Comparison of ENCODE assay signal across 8 mouse cellular contexts in the genomic region with DNA sequence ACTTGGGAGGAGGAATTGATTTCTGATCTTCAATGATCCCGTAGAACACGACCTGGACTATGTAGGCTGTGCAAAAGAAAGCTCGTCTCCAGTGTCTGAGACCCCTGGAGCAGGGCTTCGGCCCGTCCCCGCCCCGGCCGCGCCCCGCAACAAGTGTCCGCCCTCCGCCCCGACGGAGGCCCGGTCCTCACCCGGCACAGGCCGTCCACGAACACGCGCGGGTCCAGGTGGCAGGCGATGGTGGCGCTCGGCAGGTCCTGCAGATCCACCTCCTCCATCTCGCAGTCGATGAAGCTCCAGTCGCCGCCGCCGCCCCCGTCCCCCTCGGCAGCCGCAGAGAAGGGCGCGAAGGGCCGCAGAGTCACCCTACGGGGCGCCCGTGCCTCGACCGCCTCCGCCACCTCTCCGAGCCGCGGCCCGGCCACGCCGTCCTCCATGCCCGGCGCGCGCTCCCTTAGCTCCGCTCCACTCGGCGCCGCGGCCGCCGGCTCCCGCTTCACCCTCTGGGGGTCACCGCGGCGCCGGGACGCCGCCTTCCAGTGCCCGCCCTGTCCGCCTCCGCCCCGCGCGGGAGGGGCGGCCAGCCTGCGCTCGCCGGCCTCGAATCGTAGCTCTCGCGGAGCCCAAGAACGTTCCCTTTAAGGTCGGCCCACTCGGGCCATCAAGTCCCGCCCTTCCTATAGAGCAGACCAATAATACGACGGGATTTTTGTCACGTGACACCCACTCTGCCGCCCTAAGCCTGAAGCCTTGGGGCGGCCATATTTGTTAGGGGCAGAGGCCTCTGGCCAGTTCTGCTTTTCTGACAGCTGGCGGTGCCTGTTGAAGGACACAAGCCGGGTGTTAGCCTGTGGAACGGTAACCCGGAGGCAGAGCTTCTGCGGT. TPM values are rescaled to one million over a fixed set of nuclear protein-coding genes. Genes with fewer than 3 reads are reported as not detected.
DNase-seq lines count a peak whose midpoint lies in the region; ATAC-seq lines count a peak whose summit lies in the region.

No protein-coding gene starts in this region.

- peak overlapping the region; percentile 86 for H3K9ac ChIP-seq in hindbrain, embryonic 12.5 days

- no peaks in the 10 kb centered on the region for H3K36me3 ChIP-seq in hindbrain, embryonic 12.5 days

- H3K27me3 ChIP-seq in hindbrain, embryonic 12.5 days = no peaks in the 10 kb centered on the region; the same call in 1 of the 2 replicates

- H3K9me3 ChIP-seq in hindbrain, embryonic 12.5 days (replicated peaks) = no peaks in the 10 kb centered on the region

- peak; percentile 99 for ATAC-seq in hindbrain, embryonic 12.5 days (ENCODE audit: low FRiP score)

- peak overlapping the region; percentile 69 for H3K27ac ChIP-seq in hindbrain, embryonic 12.5 days

- peak overlapping the region; percentile 85 for H3K4me3 ChIP-seq in hindbrain, embryonic 12.5 days

- peaks cover 14% of the 10 kb centered on the region for H3K4me1 ChIP-seq in hindbrain, embryonic 12.5 days

- WGBS in hindbrain, embryonic 12.5 days = under 1% methylated on average over 77 of the region's 94 CpGs

- H3K4me2 ChIP-seq in hindbrain, embryonic 12.5 days (replicated peaks) = peak overlapping the region; percentile 79

- DNase-seq in NIH3T3 (ENCODE audit: low read depth) = peak; percentile 97
- peak; percentile 98 for DNase-seq in cerebellum, postnatal 10 days
- DNase-seq in frontal cortex, postnatal 10 days (ENCODE audit: low spot score in 2 of 2) = peak; percentile 96 to 97
- DNase-seq in layer of hippocampus, postnatal 14 days (ENCODE audit: low spot score in 2 of 2) = peak; percentile 97 to 98
- peak; percentile 96 for DNase-seq in lung, postnatal 14 days
- peak; percentile 99 for DNase-seq in retina, adult 2 months (ENCODE audit: low read depth, low spot score)
- DNase-seq in thymus, postnatal 36 days = peak; percentile 93 to 96

RNA-seq across cellular contexts. Expression of a gene that starts 4.8 kb away (rescaled TPM):
- 44.5 and 47.2 TPM in 2 replicates for polyA plus RNA-seq in hindbrain, embryonic 12.5 days (2016; fragmentation: Nextera tagmentation; extraction: Ambion mirVana)
- 10 to 100 TPM; 39.5 to 40.3 TPM for total RNA-seq in layer of hippocampus, postnatal 14 days (2021)

RNA-seq across cellular contexts. Expression of a gene that starts 19.7 kb away (rescaled TPM):
- 13.2 and 15.3 TPM in 2 replicates for polyA plus RNA-seq in hindbrain, embryonic 12.5 days (2016; fragmentation: Nextera tagmentation; extraction: Ambion mirVana)
- 10 to 100 TPM in 1 of 2 experiments, 1 to 10 TPM in 1; 2.1 to 15.4 TPM for total RNA-seq in layer of hippocampus, postnatal 14 days (2021)

Comparison
In these comparisons a context has a peak if more than half of its experiments do, and no peak if none do; other contexts are left out.
1. Peak in every context shown above with its lines: DNase-seq, ATAC-seq, H3K4me3 ChIP-seq and H3K27ac ChIP-seq.